Mouse (Mus musculus) heart, adult 2 months (tissue): ENCODE measurements around the gene Tdgf1. TPM values are rescaled to one million over a fixed set of nuclear protein-coding genes. Genes with fewer than 3 reads are reported as not detected.

ENCODE experiments used
- DNase-seq, 2 experiments: peaks; one replicate each; pipeline ENCODE4 v3.0.0; 2021
- H3K27ac ChIP-seq: fragments of 200-600 bp; 2 replicates; pipeline ENCODE4 v1.8.1; 2022
- H3K27me3 ChIP-seq: fragments of 200-500 bp; 2 replicates; pipeline ENCODE4 v1.6.1; 2012; ENCODE audit warnings: mild to moderate bottlenecking, low read length, inconsistent platforms, mixed read lengths; ENCODE audit not compliant: control insufficient read depth, insufficient read depth
- H3K36me3 ChIP-seq: fragments of 200-500 bp; 2 replicates; pipeline ENCODE4 v1.6.1; 2012; ENCODE audit warnings: low read length, inconsistent platforms; ENCODE audit not compliant: control insufficient read depth, insufficient read depth
- H3K4me1 ChIP-seq: fragments of 200-500 bp; 2 replicates; pipeline ENCODE4 v1.6.1; 2011; ENCODE audit warnings: low read length; ENCODE audit not compliant: control insufficient read depth, insufficient read depth
- H3K4me3 ChIP-seq: fragments of 200-600 bp; 2 replicates; pipeline ENCODE4 v1.8.1; 2022
- H3K79me2 ChIP-seq: fragments of 200-500 bp; replicated peaks from 2 replicates; pipeline ENCODE4 v1.6.1; 2012; ENCODE audit warnings: mild to moderate bottlenecking, inconsistent platforms, low read length, moderate library complexity, mixed read lengths; ENCODE audit not compliant: control insufficient read depth, insufficient read depth
- H3K9ac ChIP-seq: fragments of 200-500 bp; 2 replicates; pipeline ENCODE4 v1.6.1; 2012; ENCODE audit warnings: low read depth, mild to moderate bottlenecking, control low read depth, inconsistent platforms, low read length, mixed read lengths
- CTCF ChIP-seq: fragments of 200-600 bp; IDR thresholded peaks from 2 replicates; pipeline ENCODE4 v1.8.1; 2022; ENCODE audit warnings: antibody characterized with exemption, mild to moderate bottlenecking, moderate library complexity
- EP300 ChIP-seq: fragments of 200-500 bp; IDR thresholded peaks from 2 replicates; pipeline ENCODE4 v1.6.1; 2011; ENCODE audit warnings: low read depth, low read length, control low read depth; ENCODE audit not compliant: insufficient read depth
- POLR2A ChIP-seq: fragments of 200-500 bp; IDR thresholded peaks from 2 replicates; pipeline ENCODE4 v1.6.1; 2011; ENCODE audit warnings: mild to moderate bottlenecking, low read depth, low read length, control low read depth; ENCODE audit not compliant: insufficient read depth
- WGBS: fragments of 180-500 bp; shearing (Covaris S2); methylation state at CpG from one replicate; pipeline ENCODE4 v1.1.7; 2018; 5-methylcytosine and 5-hydroxymethylcytosine counted together
- intact Hi-C: fragments of 180-260 bp; cut with DNase I; formaldehyde crosslinking; loops from one replicate; pipeline ENCODE4 v1.15.1; 2025
- long read RNA-seq: library from polyadenylated mRNA; stranded (forward); transcript quantifications from one replicate; pipeline ENCODE4 v2.0.0, GENCODE M21; 2021
- polyA plus RNA-seq: library from polyadenylated mRNA; depleted of rRNA; stranded (reverse); fragments of >200 nt; gene quantifications from 2 replicates; pipeline ENCODE4 v1.2.3, GENCODE M21; 2012; rRNA removed
- total RNA-seq, 2 experiments: library from RNA; stranded (reverse); gene quantifications; 2 replicates each; pipeline ENCODE4 v1.2.3; 2021

Tdgf1 gene
- total RNA-seq (not detected), polyA plus RNA-seq (not detected in 2 replicates)
- long read RNA-seq, result 0 reads

GRCm38 (mm10) chr9:110945926-110946325, at the start of gene Tdgf1:
TSS of gene Tdgf1 (minus strand) at chr9:110946158.
- H3K4me1 ChIP-seq, result peaks cover 1% of the 10 kb centered on the region
- TF ChIP-seq EP300 (no peak), CTCF (no peak), POLR2A (no peak)
- WGBS, result 51% methylated on average over 11 of the region's 11 CpGs
- no peaks in the 10 kb centered on the region for H3K36me3 ChIP-seq
- no peak for DNase-seq
- H3K4me3 ChIP-seq, result no peak within 1 kb of the TSS
- no peak within 1 kb of the TSS for H3K9ac ChIP-seq
- no peaks in the 10 kb centered on the region for H3K27me3 ChIP-seq
- no peaks in the 10 kb centered on the region for H3K79me2 ChIP-seq
- intact Hi-C loops, result no loop called here
- H3K27ac ChIP-seq, result no peak within 1 kb of the TSS

DNA sequence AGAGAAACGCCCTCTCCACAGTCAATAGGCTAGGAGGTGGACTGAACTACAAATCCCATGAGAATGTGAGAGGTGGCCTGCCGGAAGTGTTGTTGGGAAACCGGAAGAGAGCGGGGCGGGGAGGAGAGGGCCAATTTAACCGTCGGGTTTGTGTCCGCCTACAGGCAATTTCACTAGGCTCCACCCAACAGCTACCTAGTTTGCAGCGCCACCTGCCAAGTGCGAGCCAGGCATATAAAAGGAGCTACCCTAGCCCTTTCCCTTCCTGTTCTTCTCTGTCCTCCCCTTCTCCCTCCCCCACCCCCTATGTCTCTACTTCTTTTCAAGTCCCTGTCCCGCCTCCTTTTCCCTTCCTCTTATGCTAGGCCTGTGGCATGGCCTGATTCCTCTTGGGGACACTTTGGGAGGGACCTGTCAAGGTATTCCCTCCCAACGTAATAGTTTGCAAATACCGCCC, 48.8 kb upstream of the Tdgf1 start:
- DNase-seq, result peak; percentile 79 to 87
- Histone ChIP-seq H3K9ac (peak overlapping the region; percentile 9), H3K27me3 (no peaks in the 10 kb centered on the region), H3K27ac (peak overlapping the region; percentile 81), H3K4me1 (peaks cover 13% of the 10 kb centered on the region), H3K36me3 (no peaks in the 10 kb centered on the region), H3K4me3 (peak overlapping the region; percentile 45), H3K79me2 (no peaks in the 10 kb centered on the region)
- TF ChIP-seq EP300 (peak; percentile 54; the same call in 1 of the 2 replicates), CTCF (peak; percentile 55), POLR2A (peak; percentile 71)
- 12% methylated on average over 13 of the region's 13 CpGs for WGBS
- intact Hi-C loops, result loop anchor here (5.0 kb wide), 2 partner anchors 72 to 258 kb away; no protein-coding TSS in a partner anchor

DNA sequence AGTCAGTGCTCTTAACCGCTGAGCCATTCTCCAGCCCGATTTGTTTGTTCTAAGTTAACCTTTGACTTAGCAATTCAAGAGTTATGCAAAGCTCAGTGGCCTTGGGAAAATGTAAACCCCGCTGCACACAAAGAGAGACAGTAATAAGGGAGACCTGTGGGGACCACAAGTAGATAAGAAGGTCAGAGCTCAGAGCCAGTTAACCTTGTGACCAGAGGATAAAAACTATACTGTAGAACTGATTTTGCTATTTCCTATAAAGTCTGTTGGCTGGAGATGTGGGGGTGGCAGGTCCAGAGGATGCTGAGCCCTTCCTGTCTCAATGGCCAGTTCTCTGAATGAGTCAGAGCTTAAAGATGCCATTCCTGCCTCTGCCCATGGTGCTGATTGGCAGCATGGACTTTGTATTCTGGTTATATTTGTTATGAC, 47.3 kb upstream of the Tdgf1 start:
- Histone ChIP-seq H3K9ac (no peak overlapping the region), H3K36me3 (no peaks in the 10 kb centered on the region), H3K27ac (no peak overlapping the region; the same call in 1 of the 2 replicates), H3K4me3 (no peak overlapping the region), H3K79me2 (no peaks in the 10 kb centered on the region), H3K27me3 (no peaks in the 10 kb centered on the region), H3K4me1 (peaks cover 6% of the 10 kb centered on the region)
- TF ChIP-seq CTCF (no peak), EP300 (no peak), POLR2A (no peak)
- intact Hi-C loops, result no loop called here
- no peak for DNase-seq
- WGBS, result 27% methylated on average over 3 of the region's 3 CpGs

DNA sequence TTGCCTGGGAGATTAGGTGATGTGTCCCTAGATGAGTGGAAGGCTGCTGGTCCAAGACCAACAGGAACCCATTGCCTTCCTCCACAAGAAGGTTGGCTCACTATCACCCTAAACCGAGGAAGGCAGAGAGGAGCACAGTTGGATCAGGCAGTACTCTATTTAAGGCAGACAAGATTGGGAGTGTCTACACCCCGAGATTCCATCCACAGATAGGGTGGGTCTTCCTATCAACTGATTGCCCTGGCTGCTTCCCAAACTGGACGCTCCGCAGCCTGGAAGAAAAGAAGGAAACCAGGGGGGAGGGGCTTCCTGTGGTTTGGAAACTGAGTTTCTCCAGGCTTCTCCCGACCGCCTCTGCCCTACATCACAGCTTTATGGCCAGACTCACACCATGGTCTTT, 44.2 kb upstream of the Tdgf1 start, which contains the start of gene Rtp3:
TSS of gene Rtp3 (minus strand) at position 380 of the 400 bp plus-strand sequence.
- H3K36me3 ChIP-seq, result no peaks in the 10 kb centered on the region
- peak within 1 kb of the TSS; percentile 92 for H3K27ac ChIP-seq
- peaks cover 5% of the 10 kb centered on the region for H3K4me1 ChIP-seq
- peak within 1 kb of the TSS; percentile 37 for H3K9ac ChIP-seq
- H3K4me3 ChIP-seq, result peak within 1 kb of the TSS; percentile 57
- no peaks in the 10 kb centered on the region for H3K27me3 ChIP-seq
- no peaks in the 10 kb centered on the region for H3K79me2 ChIP-seq
- intact Hi-C loops, result loop anchor here (2.0 kb wide), 1 partner anchor 109 kb away; the partner anchor contains the start of gene Tmie
- TF ChIP-seq POLR2A (peak; percentile 76; the same call in 1 of the 2 replicates), EP300 (peak; percentile 65; the same call in 1 of the 2 replicates), CTCF (no peak)
- WGBS, result 31% methylated on average over 6 of the region's 6 CpGs
- peak; percentile 59 to 73 for DNase-seq

GRCm38 (mm10) chr9:110989543-110989942, 43.6 kb upstream of the Tdgf1 start:
- Histone ChIP-seq H3K36me3 (no peaks in the 10 kb centered on the region), H3K4me3 (peak overlapping the region; percentile 57), H3K27me3 (no peaks in the 10 kb centered on the region), H3K79me2 (no peaks in the 10 kb centered on the region), H3K4me1 (peaks cover 3% of the 10 kb centered on the region), H3K9ac (peak overlapping the region; percentile 37), H3K27ac (peak overlapping the region; percentile 92)
- no peak for TF ChIP-seq EP300
- TF ChIP-seq POLR2A, result no peak
- no peak for TF ChIP-seq CTCF
- intact Hi-C loops, result no loop called here
- 82% methylated on average over 2 of the region's 2 CpGs for WGBS
- no peak for DNase-seq

GRCm38 (mm10) chr9:110989141-110989540, 43.2 kb upstream of the Tdgf1 start:
- 50% methylated on average over 4 of the region's 4 CpGs for WGBS
- Histone ChIP-seq H3K9ac (peak overlapping the region; percentile 35; the same call in 1 of the 2 replicates), H3K27me3 (no peaks in the 10 kb centered on the region), H3K27ac (peak overlapping the region; percentile 92), H3K4me1 (peaks cover 2% of the 10 kb centered on the region; the same call in 1 of the 2 replicates), H3K4me3 (peak overlapping the region; percentile 57), H3K79me2 (no peaks in the 10 kb centered on the region), H3K36me3 (no peaks in the 10 kb centered on the region)
- TF ChIP-seq EP300 (no peak), CTCF (no peak), POLR2A (no peak)
- no peak for DNase-seq
- intact Hi-C loops, result no loop called here
